Mouse (Mus musculus): ENCODE measurements around the gene Fgf14. TPM values are rescaled to one million over a fixed set of nuclear protein-coding genes. Genes with fewer than 3 reads are reported as not detected.
"Not testable (repeated sequence)": the region's sequence is repeated elsewhere in the genome, so short reads cannot be mapped to it uniquely, and the experiment has no call there.

Fgf14 gene
- polyA plus RNA-seq, 1 experiment from 2014 or later: 0.34 TPM

DNA sequence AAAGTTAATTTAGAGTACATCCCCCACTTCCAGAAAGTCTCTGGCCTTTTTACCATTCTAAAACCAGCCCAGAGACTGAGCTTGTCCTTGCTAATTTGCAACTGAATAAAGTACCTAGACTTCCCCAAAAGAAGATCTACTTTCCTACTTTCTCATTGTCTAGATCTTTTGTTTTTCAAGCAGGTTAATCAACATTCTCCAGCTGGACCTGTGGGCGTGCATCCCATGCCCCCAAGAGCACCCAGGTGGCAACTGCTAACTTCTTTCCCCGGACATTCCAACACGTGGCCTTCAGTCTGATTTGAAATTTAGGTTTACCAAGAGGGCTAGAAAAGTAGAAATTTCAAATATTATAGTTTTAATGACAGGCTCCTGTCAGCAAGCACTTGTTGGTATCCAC, 643.6 kb downstream of the Fgf14 start:
- H3K36me3 ChIP-seq; H3K27ac ChIP-seq; H3K4me3 ChIP-seq (replicated peaks); H3K27me3 ChIP-seq; H3K4me2 ChIP-seq; ATAC-seq (ENCODE audit: insufficient number of reproducible peaks, insufficient read depth, low FRiP score, low TSS enrichment, low read depth); H3K9me3 ChIP-seq; H3K4me1 ChIP-seq (replicated peaks); H3K9ac ChIP-seq (replicated peaks): not testable (repeated sequence)
- 56% methylated on average over 3 of the region's 3 CpGs for WGBS

GRCm38 (mm10) chr14:124027886-124028670, 648.8 kb downstream of the Fgf14 start:
- Histone ChIP-seq H3K4me3 (replicated peaks) (no peak overlapping the region), H3K4me2 (no peak overlapping the region), H3K9me3 (no peaks in the 10 kb centered on the region), H3K9ac (replicated peaks) (no peak overlapping the region), H3K27me3 (no peaks in the 10 kb centered on the region), H3K36me3 (no peaks in the 10 kb centered on the region), H3K4me1 (replicated peaks) (no peaks in the 10 kb centered on the region), H3K27ac (no peak overlapping the region)
- WGBS: 75% methylated on average over 1 of the region's 1 CpGs
- ATAC-seq (ENCODE audit: insufficient number of reproducible peaks, insufficient read depth, low FRiP score, low TSS enrichment, low read depth): no peak

DNA sequence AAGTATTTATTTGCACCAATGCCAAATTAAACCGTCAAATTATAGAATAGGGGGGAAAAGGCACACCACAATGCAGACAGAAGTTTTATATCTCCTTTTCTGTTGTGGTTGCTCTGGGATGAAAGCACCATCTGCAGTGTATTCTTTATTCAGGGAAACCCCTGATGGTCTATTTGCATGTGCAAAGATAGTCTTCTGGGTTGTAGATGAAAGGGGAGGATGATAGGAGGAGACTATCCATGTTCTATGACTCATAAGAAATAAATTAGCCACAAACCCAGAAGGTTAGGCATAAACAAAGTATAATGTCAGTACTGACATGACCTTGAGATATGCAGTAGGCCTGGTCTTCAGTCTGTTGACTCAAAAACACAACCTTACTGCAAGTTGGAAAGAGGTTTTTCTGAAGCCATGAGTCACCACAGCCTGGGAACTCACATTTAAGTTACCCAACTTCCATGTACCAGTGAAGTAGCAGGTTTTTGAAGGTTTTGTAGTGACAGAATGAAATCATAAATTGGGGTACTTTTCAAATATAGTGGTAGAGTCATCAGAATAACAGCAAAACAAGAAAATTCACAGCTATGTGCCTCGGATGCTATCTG, 686.2 kb downstream of the Fgf14 start:
- no peak overlapping the region for H3K4me2 ChIP-seq
- no peaks in the 10 kb centered on the region for H3K36me3 ChIP-seq
- no peak overlapping the region for H3K27ac ChIP-seq
- H3K4me3 ChIP-seq (replicated peaks): no peak overlapping the region
- no peak overlapping the region for H3K9ac ChIP-seq (replicated peaks)
- WGBS: 72% methylated on average over 2 of the region's 2 CpGs
- no peak for ATAC-seq (ENCODE audit: insufficient number of reproducible peaks, insufficient read depth, low FRiP score, low TSS enrichment, low read depth)
- H3K9me3 ChIP-seq: no peaks in the 10 kb centered on the region
- H3K27me3 ChIP-seq: no peaks in the 10 kb centered on the region
- no peaks in the 10 kb centered on the region for H3K4me1 ChIP-seq (replicated peaks)

GRCm38 (mm10) chr14:123967996-123968395, 708.9 kb downstream of the Fgf14 start:
- Histone ChIP-seq H3K36me3 (no peaks in the 10 kb centered on the region), H3K4me1 (replicated peaks) (no peaks in the 10 kb centered on the region), H3K9ac (replicated peaks) (no peak overlapping the region), H3K27ac (no peak overlapping the region), H3K27me3 (no peaks in the 10 kb centered on the region), H3K4me3 (replicated peaks) (no peak overlapping the region), H3K4me2 (no peak overlapping the region), H3K9me3 (no peaks in the 10 kb centered on the region)
- WGBS: 82% methylated on average over 6 of the region's 6 CpGs
- no peak for ATAC-seq (ENCODE audit: insufficient number of reproducible peaks, insufficient read depth, low FRiP score, low TSS enrichment, low read depth)

DNA sequence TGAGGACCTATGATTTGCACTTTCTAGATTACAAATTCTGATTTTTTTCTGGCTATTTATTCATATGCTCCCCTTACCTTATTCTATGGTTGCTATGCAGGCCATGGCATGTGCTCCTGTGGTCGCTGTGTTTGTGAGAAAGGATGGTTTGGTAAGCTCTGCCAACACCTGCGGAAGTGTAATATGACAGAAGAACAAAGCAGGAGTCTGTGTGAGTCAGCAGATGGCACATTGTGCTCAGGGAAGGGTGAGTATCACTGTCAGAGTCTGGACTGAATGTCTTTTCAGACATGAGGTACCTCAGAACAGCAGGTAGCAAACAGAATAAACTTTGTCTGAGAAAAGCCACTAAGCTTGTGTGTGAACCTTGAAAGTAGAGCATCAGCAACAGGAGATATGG, 710.4 kb downstream of the Fgf14 start:
- H3K9me3 ChIP-seq: no peaks in the 10 kb centered on the region
- H3K9ac ChIP-seq (replicated peaks): no peak overlapping the region
- H3K4me1 ChIP-seq (replicated peaks): no peaks in the 10 kb centered on the region
- no peak overlapping the region for H3K4me3 ChIP-seq (replicated peaks)
- ATAC-seq (ENCODE audit: insufficient number of reproducible peaks, insufficient read depth, low FRiP score, low TSS enrichment, low read depth): no peak
- no peaks in the 10 kb centered on the region for H3K27me3 ChIP-seq
- WGBS: 68% methylated on average over 2 of the region's 2 CpGs
- no peak overlapping the region for H3K4me2 ChIP-seq
- H3K36me3 ChIP-seq: no peaks in the 10 kb centered on the region
- H3K27ac ChIP-seq: no peak overlapping the region
